ENCODE assay signal across 8 mouse cellular contexts in genomic region chr19:44069121-44069913, GRCm38 (mm10). TPM values are rescaled to one million over a fixed set of nuclear protein-coding genes. Genes with fewer than 3 reads are reported as not detected.
A peak's percentile ranks its signal among the peaks of the same experiment; 100 is the strongest.
DNase-seq lines count a peak whose midpoint lies in the region; ATAC-seq lines count a peak whose summit lies in the region.

Erlin1 (minus strand) TSS chr19:44069785.

- ATAC-seq in intestine, embryonic 16.5 days = peak; percentile 91

- H3K27ac ChIP-seq in intestine, embryonic 16.5 days (ENCODE audit: low read length) = peak within 1 kb of the TSS; percentile 75

- peak within 1 kb of the TSS; percentile 67 for H3K4me3 ChIP-seq in intestine, embryonic 16.5 days (ENCODE audit: low read length)

- WGBS in intestine, embryonic 16.5 days = under 1% methylated on average over 68 of the region's 75 CpGs

- H3K9ac ChIP-seq in intestine, embryonic 16.5 days (ENCODE audit: low read depth, low read length) = peak within 1 kb of the TSS; percentile 86

- H3K4me2 ChIP-seq in intestine, embryonic 16.5 days (ENCODE audit: low read depth, low read length) = peak within 1 kb of the TSS; percentile 77

- DNase-seq in adrenal gland, adult 8-10 months = peak; percentile 78
- peak; percentile 67 for DNase-seq in embryo, embryonic 11.5 days (ENCODE audit: low read depth, low spot score)
- DNase-seq in gastrocnemius, postnatal 36 days = peak; percentile 77 to 86
- DNase-seq in left cerebral cortex, postnatal 25 days (ENCODE audit: low spot score in 2 of 2) = peak; percentile 90 to 93
- DNase-seq in mesoderm, embryonic 11.5 days (ENCODE audit: low read depth, low spot score) = peak; percentile 83
- DNase-seq in right cerebral cortex, postnatal 25 days = peak; percentile 93
- peak; percentile 83 to 88 for DNase-seq in urinary bladder, postnatal 36 days (ENCODE audit: low spot score in 2 of 2)

- no peaks in the 10 kb centered on the region for H3K36me3 ChIP-seq in intestine, embryonic 16.5 days (ENCODE audit: control insufficient read depth, insufficient read depth, low read length)

- intact Hi-C loops in gastrocnemius, postnatal 36 days (cut with DNase I) = no loop called here
- intact Hi-C loops in left cerebral cortex, postnatal 25 days (cut with DNase I) = no loop called here

- H3K4me1 ChIP-seq in intestine, embryonic 16.5 days (ENCODE audit: control insufficient read depth, insufficient read depth, low read length) = peaks cover 11% of the 10 kb centered on the region

- H3K27me3 ChIP-seq in intestine, embryonic 16.5 days (replicated peaks; ENCODE audit: control insufficient read depth, insufficient read depth, low read length) = no peaks in the 10 kb centered on the region

- H3K9me3 ChIP-seq in intestine, embryonic 16.5 days (ENCODE audit: control insufficient read depth, low read length) = no peaks in the 10 kb centered on the region

RNA-seq across cellular contexts. Expression of gene Erlin1, which starts in this region (rescaled TPM):
- 10 to 100 TPM; 18.5 to 34.0 (median 26.5) TPM for total RNA-seq in adrenal gland, adult 8-10 months (2022)
- total RNA-seq in gastrocnemius, postnatal 36 days (2021) = 1 to 10 TPM; 3.1 to 4.0 TPM
- polyA plus RNA-seq in intestine, embryonic 16.5 days (2015; fragmentation: Nextera tagmentation; extraction: Ambion mirVana) = 43.9 and 45.3 TPM in 2 replicates
- total RNA-seq in left cerebral cortex, postnatal 25 days (2021) = 10 to 100 TPM; 21.4 to 25.5 TPM

Comparison
In these comparisons a context has a peak if more than half of its experiments do, and no peak if none do; other contexts are left out.
1. Peak in every context shown above with its lines: DNase-seq, ATAC-seq, H3K4me3 ChIP-seq and H3K27ac ChIP-seq.